Mouse (Mus musculus): ENCODE measurements around the gene Slc12a5.

The Slc12a5 gene

DNA sequence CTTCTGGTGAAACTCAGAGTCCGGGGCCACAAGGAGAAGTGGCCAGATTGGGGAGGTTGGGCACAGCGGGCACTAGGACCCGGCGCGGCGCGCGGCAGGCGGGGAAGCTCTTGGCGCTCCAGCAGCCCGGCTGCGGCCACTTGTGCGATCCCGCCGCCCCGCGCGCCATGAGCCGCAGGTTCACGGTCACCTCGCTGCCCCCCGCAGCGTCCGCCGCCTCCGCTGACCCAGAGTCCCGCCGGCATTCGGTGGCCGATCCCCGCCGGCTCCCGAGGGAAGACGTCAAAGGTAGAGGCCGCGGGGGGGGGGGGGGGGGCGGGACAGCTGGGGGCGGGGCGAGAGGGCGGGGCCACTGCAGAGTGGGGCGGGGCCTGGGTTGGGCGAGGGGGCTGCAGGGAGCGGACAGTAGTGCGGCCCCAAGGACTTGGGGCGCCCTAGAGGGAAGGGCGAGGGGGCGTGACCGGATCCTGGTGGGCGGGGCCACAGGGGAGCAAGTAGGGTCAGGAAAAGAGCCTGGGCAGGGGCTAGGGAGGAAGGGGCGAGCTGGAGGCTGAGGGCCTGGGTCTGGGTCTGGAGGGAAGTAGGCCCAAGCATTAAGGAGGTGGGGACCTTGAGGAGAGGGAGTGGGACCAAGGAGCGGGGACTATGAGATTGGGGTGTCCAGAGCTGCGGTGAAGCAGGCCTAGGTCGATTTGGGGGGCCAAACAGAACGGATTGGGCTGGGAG lies at the start of gene Slc12a5:
Gene Slc12a5, plus strand, starts transcription at position 87 of the 726 bp plus-strand sequence.
- no peak for DNase-seq (ENCODE audit: extremely low read depth, low read depth, low spot score)

DNA sequence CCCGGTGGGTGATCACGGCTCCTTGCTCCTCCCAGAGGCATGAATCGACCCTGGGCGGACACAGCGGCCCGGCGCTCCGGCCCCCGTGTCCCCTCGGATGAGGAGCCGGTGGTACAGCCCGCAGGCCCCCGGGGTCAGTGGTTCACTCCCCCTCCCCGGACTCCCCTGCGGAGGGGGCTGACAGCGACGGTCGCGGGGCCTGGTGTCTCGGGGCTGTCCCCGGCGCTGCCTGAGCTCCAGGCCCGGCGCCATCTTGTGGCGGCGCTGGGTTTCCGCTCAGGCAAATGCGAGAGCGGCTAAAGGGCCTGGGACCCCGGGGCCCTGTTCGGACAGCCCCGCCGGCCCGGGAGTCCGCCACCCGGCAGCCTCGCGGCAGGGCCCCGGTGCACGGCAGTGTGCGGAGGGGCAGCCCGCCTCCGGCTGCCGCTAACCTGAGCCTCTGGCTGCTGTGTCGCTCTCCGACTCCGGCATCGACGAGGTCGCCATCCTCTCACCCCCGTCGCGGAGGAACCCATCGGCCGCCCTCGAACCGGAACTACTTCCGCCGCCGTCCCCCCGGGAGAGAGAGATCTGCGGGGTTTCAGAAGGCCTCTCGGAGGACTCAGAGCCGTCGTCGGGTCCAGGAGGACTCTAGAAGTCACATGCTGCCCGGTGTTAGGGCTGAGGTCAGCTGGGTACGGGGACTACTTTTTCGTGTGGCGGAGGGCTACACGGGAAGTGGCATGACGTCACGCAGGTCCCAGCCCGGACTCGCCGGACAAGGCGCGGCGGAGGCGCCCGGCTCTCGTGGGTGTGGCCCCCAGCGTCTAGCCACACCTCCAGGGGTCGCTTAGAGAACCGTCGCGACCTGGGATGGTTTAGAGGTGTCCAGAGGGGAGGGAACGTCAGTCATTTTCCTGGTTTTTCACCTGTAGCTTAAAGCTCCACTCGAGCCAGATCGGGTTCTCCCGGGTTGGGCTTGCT lies 49.2 kb upstream of the Slc12a5 start, which contains the start of gene Zfp335:
Gene Zfp335, minus strand, starts transcription at position 672 of the 963 bp plus-strand sequence.
- DNase-seq (ENCODE audit: extremely low read depth, low read depth, low spot score): no peak

DNA sequence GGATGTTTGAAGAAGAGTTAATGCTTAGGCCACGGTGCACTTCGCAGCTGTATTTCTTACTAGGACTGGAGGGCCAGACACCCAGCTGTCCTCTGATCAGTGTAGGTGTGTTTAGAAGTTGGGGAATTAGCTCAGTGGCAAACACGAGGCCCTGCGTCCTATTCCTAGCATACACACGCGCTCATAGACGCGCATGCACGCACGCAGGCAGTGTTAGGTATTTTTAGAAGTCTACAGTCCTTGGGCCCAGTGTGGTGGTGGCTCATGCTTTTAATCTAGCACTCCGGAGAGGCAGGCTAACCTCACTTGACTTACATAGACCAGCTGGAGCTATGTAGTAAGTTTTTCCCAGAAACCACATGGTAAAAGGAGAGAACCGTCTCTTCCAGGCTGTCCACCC lies 48.5 kb upstream of the Slc12a5 start:
- no peak for DNase-seq (ENCODE audit: extremely low read depth, low read depth, low spot score)

- no peak for DNase-seq (ENCODE audit: extremely low read depth, low read depth, low spot score)
Measured at GRCm38 (mm10) chr2:164912749-164913427, 47.7 kb upstream of the Slc12a5 start.

DNA sequence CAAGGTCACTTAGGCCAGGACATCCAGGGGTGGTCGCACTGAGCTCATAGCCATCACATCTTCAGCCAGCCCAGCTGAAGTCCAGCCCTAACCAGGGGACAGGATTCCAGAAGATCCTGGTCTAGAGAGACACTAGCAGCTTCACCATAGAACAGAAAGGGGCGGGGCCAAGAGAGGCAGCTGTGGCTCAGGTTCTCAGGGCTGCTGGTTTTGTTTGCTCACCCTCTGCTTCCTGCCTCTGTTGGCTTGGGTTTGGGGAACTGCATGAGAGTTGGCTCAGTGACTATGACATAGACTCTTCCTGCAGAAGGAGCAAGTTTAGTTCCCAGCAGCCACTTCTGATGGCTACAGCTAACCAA lies 47.2 kb upstream of the Slc12a5 start:
- no peak for DNase-seq (ENCODE audit: extremely low read depth, low read depth, low spot score)

DNA sequence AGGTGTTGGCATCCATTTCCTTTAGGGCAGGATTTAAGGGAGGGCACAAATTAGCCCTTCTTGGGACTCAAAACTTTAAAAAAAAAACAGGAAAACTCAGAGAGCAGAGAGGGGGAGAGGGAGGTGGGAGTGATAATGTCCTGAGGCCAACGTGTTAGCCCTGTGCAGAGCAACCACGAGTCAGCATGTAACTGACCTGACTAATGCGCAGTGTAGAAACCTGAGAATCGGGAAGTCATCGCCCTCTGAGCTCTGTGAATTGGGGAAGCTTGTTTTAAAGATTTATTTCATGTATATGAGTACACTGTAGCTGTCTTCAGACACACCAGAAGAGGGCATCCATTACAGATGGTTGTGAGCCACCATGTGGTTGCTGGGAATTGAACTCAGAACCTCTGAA lies 43.8 kb upstream of the Slc12a5 start:
- no peak for DNase-seq (ENCODE audit: extremely low read depth, low read depth, low spot score)

GRCm38 (mm10) chr2:164917371-164917770 lies 43.2 kb upstream of the Slc12a5 start:
- DNase-seq (ENCODE audit: extremely low read depth, low read depth, low spot score): no peak

- no peak for DNase-seq (ENCODE audit: extremely low read depth, low read depth, low spot score)
Measured at GRCm38 (mm10) chr2:164918325-164918724, 42.3 kb upstream of the Slc12a5 start.

DNA sequence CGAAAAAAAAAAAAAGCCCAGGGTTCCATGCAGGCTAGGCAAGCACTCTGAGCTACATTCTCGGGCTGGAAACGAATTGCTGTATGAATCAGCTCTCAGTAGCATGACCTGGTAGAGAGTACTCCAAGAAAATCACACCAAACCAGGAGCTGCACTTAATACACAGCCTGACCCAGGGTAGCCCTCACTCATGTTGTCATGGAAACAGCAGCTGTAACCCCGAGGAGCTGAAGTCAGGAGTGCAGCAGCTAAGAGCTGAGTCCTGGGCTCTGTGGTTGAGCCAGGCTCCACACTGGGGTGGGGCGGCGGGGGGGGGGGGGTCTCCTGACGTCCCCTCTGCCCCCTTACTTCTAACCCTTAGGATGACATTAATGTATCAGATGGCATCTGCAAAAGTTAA lies 38.6 kb upstream of the Slc12a5 start:
- DNase-seq (ENCODE audit: extremely low read depth, low read depth, low spot score): no peak

GRCm38 (mm10) chr2:164923291-164923690 lies 37.3 kb upstream of the Slc12a5 start:
- DNase-seq (ENCODE audit: extremely low read depth, low read depth, low spot score): no peak

DNA sequence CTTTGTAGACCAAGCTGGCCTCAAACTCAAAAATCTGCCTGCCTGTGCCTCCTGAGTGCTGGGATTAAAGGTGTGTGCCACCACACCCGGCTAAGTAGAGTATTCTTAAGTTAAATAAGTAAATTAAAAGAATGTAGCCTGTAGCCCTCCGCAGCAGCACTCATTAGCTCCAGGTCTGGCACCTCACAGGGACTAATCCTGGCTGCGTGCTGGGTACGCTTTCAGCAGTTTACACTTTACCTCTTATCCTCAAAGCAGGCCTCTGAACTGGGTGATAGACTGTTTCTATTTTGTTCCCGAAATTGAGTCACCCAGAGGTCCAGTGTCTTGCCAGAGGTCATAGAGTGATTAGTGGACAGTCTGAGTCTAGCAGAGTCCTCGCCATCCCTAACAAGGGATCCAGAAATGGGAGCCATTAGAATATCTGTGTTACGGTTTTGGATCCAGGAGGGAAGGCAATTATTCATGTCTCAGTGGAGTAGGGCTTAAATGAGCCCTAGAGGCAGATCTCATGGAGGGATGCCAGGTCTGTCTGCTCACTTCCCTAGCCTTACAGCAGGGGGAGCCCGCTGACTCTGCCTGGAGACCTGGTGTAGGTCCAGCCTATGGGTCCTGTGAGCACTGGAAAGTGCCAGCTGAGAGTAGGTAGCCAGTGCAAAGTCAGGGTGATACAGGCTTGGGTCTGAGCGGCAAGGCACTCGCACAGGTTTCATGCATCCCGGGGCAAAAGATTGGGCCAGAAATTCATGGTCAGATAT lies 36.3 kb upstream of the Slc12a5 start:
- no peak for DNase-seq (ENCODE audit: extremely low read depth, low read depth, low spot score)

DNA sequence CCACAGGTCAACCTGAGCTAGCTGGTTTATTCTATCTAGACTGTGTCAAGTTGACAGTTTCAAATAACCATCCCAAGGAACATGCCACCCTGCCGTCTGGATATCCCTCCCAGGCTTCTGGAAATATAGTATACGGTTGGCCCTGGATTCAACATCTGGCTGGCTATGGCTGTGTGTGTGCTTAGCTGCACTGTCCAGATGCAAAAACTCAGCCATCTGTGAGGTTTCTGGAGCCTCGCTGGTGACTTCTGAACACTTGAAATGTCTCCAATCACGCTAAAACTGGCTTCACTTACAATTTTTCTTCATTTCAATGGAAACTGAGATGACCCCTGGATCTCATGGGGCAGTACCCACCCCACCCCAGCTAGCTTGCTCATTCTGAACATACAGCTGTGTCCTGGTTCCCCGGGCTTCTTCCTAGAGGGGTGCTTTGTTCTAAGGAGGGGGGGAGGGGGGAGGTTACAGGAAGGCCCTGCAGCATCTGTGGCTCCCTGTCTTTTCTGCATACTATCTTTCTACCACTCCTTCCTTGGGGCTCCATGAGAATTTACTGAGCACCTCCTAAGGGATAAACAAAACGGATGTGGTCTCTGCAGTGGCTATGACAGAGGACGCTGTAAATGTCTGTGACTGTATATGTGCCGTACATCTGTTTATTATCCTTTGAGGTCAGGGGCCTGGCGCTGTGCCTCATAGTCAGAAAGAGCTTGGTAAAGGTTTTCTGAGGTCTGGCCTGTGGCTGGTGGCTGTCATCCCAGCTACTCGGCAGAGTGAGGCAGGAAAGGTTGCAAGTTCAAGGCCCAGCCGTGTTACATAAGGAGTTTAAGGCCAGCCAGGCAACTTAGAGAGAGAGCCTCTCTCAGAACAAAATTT lies 29.7 kb upstream of the Slc12a5 start:
- DNase-seq (ENCODE audit: extremely low read depth, low read depth, low spot score): no peak

GRCm38 (mm10) chr2:164933534-164933933 lies 27.1 kb upstream of the Slc12a5 start:
- DNase-seq (ENCODE audit: extremely low read depth, low read depth, low spot score): no peak

DNA sequence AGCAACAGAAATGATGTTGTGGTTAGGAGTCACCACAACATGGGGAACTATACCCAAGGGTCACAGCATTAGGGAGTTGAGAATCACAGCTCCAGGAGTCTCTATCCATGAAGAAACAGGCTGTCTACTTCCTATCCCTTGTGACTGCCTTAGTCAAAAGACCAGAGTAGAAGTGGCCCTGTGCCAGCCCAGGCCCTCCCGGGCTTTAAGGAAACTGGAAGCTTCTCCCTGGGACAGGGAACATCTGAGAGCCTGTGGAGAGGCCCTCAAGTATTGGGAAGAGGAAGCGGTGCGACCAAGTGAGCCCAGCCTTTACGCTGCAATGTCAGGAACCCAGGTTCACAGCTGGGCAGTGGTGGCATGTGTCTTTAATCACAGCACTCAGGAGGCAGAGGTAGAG lies 24.6 kb upstream of the Slc12a5 start:
- no peak for DNase-seq (ENCODE audit: extremely low read depth, low read depth, low spot score)

GRCm38 (mm10) chr2:164938146-164939091 lies 22.2 kb upstream of the Slc12a5 start:
- DNase-seq (ENCODE audit: extremely low read depth, low read depth, low spot score): no peak

DNA sequence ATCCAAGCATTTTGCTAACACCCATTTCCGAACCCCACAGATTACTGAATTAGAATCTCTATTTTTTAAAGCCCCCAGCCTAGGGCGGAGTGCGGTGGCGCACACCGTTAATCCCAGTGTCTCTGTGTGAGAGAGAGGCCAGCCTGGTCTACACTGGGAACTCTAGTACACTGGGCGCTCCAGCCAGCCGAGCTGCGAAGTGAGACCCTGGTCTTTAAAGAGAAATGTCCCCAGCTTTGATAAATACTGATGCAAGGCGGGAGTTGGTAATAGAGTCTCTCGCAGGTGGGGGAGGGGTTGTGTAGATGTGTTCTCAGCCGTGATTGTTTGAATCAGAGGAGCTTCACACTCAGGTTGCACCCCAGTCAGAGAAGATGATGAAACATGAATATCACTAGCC lies 21.5 kb upstream of the Slc12a5 start:
- DNase-seq (ENCODE audit: extremely low read depth, low read depth, low spot score): no peak

- no peak for DNase-seq (ENCODE audit: extremely low read depth, low read depth, low spot score)
Measured at GRCm38 (mm10) chr2:164940140-164940830, 20.3 kb upstream of the Slc12a5 start, which contains the start of gene Mmp9. Gene Mmp9, plus strand, starts transcription at chr2:164940780.

DNA sequence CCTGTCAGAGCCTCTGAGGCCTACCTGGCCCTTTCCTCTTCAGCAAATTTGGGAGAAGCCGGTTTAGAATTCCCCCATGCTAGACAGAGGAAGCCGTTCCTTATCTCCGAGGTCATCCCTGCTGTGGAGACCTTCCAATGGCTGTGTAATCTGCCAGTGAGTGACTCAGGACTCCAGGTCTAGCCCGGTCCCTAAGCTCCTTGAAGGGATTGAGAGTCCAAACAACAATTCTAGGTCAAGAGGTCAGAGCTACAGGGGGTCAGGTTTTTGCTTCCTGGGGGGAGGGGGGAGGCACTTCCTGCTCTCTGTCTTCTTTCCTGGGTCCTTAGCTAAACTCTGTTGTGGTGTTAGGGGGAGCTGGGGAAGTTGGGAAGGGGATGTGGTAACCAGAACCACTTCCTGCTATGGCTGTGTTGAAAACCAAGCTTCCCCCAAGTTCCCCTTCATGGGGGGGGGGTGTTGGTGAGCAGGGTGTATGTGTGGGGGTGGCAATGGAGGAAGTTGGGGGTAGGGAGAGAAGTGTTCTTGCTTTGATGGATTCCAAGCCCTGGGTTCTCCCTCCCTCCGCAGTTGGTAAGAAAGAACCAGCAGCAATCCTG lies 17.8 kb upstream of the Slc12a5 start:
- DNase-seq (ENCODE audit: extremely low read depth, low read depth, low spot score): no peak
